Mouse (Mus musculus): ENCODE measurements around the gene 5330417C22Rik. TPM values are rescaled to one million over a fixed set of nuclear protein-coding genes. Genes with fewer than 3 reads are reported as not detected.

The 5330417C22Rik gene
- total RNA-seq, 2 experiments from 2014 or later = 34.2 to 37.8 TPM

DNA sequence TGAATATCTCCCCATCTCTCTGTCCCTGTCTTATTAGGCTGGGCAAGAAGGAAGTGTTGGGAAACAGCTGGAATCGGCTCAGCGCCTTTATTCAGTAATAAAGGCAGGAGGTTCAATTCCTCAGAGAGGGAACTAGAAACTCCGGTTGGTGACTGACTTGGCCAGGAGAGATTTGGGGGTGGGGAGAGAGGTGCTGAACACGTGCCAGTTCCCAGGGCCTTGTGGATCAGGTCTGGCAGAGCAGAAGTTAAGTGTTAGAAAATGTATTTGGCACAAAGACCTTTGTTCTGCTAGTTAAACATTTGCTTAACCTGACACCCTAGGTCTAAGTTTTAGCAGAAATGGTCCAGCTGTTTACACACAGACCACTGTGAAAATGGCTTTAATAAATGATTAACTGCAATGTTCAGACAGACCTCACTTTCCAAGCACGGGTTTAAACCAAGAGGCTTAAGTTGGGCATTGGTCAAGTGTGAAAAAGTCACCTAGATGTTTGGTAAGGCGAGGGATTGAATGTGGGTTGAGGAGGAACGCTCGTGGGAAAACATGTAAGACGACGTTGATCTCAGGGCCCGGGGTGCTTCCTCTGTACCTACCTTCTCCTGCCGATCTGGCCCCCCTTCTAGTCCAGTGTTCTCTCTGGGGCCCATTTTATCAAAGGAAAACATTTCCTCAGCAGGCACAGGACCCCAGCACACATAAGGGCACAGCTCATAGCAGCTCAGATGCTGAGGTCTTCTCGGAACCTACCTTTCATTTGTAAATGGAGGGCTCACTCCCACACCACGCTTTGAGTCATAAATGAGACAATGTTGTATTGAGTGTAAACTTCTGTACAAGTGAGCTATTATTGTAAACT, 59.3 kb downstream of the 5330417C22Rik start:
- DNase-seq (ENCODE audit: low spot score in 2 of 2) = no peak
- intact Hi-C loops (cut with DNase I) = no loop called here

DNA sequence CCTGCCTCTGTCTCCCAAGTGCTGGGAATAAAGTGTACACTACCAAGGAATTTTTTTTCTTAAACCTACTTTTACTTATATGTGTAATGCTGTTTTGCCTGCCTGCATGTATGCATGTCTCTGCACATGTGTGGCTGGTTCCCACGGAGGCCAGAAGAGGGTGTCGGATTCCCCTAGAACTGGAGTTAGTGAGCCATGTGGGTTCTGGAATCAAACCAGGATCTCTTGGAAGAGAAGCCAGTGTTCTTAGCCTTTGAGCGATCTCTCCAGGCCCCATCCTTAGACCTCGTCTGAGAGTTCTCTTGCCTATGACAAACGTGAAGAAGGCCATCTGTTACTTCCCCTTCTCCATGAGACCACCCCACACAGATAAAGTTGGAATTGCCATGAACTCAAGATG, 60.8 kb downstream of the 5330417C22Rik start:
- no peak for DNase-seq (ENCODE audit: low spot score in 2 of 2)
- intact Hi-C loops (cut with DNase I) = no loop called here

DNA sequence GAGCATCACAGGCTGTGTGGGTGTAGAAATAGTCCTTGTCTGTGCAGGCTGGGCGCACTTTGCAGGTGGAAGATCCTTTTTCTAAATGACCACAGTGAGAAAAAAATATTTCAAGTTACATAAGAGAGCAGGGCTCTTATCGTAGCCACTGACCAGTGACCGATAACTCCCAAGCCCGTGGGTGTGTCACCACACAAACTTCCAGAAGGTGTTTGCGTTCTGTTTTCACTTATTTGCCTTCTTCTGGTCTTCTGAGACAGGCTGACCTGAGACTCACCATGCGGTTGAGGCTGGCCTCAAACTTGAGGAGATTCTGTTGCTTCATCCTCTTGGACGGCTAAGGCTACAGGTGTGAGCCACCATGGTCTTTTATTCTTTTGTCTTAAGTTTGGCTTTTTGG, 61.4 kb downstream of the 5330417C22Rik start:
- intact Hi-C loops (cut with DNase I) = no loop called here
- no peak for DNase-seq (ENCODE audit: low spot score in 2 of 2)

DNA sequence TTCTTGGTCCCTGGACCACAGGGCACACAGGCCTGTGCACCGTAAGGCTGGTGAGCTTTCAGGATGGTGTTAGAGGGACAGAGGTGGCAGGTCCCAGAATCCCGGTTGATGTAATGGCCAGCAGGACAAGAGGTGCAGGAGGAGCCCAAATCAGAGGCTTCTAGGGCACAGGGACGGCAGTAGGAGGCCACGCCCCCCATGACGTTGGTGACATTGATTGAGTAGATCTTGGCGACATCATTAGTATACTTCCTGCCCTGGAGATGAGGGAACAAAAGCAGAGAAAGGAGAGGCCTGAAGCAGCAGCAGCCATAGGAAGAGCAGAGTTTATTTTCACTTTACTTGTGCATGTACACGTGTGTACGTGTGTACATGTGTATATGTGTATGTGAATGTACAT, 68.6 kb downstream of the 5330417C22Rik start:
- intact Hi-C loops (cut with DNase I) = no loop called here
- no peak for DNase-seq (ENCODE audit: low spot score in 2 of 2)

DNA sequence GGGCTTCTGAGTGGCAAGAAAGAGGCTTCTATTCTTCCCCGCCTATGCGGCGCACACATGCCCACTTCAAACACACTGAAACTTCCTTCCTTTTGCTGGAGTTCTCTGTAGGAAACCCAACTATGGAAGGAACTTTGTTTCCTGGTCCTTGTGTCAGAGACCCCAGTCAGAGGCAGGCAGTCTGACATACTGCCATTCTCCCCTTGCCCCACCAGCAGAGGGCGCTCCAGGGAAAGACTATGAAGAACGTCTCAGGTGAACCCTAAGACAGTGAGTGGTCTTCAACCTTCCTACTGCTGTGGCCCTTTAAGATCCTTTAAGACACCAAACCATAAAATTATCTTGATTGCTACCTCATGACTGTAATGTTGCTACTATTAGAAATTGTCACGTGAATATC, 69.9 kb downstream of the 5330417C22Rik start:
- intact Hi-C loops (cut with DNase I) = no loop called here
- DNase-seq (ENCODE audit: low spot score in 2 of 2) = peak in 1 of 2 experiments; percentile 19

DNA sequence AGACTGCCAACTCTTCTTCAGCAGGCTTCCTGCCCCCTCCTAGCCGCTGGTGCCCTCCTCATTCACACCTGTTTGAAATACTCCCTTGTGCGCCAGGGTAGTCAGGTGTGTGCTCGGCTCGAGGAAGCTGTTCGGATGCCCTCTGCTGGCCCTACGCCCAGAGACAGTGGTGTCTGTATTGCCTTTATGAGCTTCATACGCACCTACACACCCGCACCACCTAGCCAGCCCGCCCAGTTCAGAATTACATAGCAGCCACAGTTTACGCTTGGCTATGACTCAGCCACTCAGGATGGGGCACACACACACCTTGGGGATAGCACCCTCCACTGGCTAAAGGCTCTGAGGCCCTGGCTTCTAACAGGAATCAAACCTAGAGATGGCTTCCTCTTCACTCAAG, 77.5 kb downstream of the 5330417C22Rik start:
- intact Hi-C loops (cut with DNase I) = no loop called here

DNA sequence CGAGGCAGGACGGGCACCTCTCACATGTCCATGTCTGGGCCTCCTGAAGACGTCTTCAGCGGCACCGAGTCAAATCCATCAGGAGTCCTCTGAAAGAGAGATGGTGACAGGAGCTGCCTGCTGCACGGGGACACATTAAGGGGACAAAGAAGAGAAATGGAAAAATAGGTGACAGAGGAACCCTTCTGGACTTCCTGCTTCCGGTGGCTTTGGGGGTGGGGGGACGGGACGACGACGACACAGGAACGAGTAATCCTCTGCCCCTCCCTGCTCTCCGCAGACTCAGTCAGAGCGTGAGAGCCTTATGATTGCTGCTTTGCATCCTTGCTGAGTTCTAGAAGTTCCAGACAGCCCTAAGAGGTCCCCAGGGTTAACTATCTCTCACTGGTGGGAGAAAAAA, 78.0 kb downstream of the 5330417C22Rik start:
- DNase-seq (ENCODE audit: low spot score in 2 of 2) = no peak
- intact Hi-C loops (cut with DNase I) = no loop called here

More for the DNA sequence above, 77.5 kb downstream of the 5330417C22Rik start:
- DNase-seq (ENCODE audit: low spot score in 2 of 2) = no peak

DNA sequence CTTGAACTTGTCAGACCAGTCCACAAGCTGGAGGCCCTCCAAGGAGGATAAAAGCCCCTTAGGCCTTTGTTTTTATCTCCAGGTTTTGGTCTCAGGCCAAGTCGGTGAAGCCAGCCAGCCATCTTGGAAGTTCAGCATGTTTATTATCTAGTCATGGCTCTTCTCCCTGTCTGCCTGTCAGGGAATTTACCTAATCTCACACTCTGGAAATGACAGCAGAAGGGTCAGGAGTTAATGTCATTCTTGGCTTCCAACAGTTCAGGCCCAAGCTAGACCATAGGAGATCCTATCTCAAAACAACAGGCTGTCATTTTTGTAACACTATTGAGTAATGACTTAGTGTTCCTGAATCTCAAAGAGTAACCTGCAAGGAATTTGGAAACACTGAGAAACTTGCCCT, 82.2 kb downstream of the 5330417C22Rik start:
- no peak for DNase-seq (ENCODE audit: low spot score in 2 of 2)
- intact Hi-C loops (cut with DNase I) = no loop called here

DNA sequence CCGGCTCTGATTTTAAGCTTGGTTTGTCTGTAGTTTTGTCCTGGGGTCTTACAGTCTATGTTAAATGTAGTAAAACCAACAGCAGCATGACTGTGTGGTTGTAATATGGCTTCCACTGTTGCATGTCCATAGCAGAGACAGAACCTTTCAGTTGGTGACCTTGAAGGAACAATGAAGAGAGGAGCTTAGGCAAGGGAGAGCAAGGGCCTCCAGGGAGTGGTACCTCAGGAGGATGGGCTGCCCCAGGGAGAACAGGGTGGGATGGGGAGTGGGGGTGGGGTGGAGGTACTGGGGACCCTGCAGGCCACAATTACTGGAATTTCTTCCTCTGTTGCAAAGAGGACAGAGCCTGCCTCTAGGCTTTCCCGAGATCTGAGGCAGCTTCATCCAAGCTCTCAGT, 84.4 kb downstream of the 5330417C22Rik start:
- DNase-seq (ENCODE audit: low spot score in 2 of 2) = no peak

DNA sequence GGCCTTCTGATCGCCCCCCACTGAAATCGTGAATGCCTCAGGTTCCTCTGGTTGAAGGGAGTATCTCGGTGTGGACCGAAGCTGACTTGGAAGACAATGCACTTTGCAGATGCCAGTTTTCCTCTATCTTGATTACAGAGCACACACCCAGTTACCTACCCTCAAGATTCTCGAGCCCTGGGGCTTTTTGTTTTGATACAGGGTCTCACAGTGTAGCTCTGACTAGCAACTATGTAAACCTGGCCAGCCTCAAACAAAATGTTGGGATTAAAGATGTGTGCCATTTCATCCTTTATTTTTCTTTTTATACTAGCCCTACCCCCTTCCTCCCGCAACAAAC, 91.0 kb downstream of the 5330417C22Rik start:
- no peak for DNase-seq (ENCODE audit: low spot score in 2 of 2)
- intact Hi-C loops (cut with DNase I) = no loop called here

More for the DNA sequence above, 84.4 kb downstream of the 5330417C22Rik start:
- intact Hi-C loops (cut with DNase I) = no loop called here

DNA sequence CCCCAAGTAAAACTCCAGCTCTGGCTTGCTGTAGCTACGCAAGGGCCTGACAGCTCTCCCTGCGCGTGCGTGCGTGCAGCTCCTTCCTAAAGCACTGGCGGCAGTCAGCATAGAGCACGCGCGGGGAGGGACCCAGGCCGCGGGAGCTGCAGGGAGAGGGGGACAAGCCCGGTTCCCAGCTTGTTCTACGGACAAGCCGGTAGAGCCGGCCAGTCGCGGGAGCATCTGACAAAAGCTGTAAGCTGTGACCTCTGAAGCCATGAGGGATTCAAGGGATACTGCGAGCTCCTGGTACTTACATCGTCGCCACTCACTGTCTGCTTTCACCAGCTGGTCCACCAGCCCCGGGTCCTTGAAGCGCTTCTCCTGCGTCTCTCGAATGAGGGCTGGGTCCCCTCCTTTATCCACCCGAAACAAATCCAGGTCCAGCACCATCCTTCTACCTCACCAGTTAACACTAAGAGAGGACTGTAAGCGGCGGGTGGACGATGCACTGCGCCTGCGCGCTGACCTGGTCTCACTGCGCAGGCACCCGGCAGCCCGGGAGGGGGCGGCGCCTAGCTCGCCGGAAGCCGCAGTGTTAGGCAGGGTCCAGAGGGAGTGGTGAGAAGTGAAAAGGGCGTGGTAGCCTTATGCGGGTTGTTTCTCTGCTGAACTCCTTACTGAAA, 91.5 kb downstream of the 5330417C22Rik start, which contains the start of gene Sars:
Gene Sars, minus strand, starts transcription at position 512 of the 668 bp plus-strand sequence.
- peak; percentile 87 to 90 for DNase-seq (ENCODE audit: low spot score in 2 of 2)
- intact Hi-C loops (cut with DNase I) = loop anchor here (5.0 kb wide), 1 partner anchor 38 kb away; no protein-coding TSS in a partner anchor

DNA sequence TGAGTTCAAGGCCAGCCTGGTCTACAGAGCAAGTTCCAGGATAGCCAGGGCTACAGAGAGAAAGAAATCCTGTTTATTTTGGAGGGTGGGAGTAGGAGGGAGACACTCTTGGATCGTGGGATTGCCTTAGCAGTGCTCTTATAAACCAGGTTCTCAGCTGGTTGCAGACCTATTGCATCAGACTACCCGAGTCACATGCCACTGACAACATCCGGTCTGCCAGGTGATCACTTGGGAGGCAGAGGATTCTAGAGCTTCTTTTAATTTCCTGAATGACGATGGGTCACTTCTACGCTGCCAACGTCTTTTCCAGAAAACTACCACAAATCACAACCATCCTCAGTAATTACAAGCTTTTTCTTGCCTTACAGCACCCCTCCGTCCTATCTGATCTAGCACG, 92.3 kb downstream of the 5330417C22Rik start:
- peak; percentile 40 to 43 for DNase-seq (ENCODE audit: low spot score in 2 of 2)
- intact Hi-C loops (cut with DNase I) = loop anchor here (5.0 kb wide), 1 partner anchor 37 kb away; no protein-coding TSS in a partner anchor

DNA sequence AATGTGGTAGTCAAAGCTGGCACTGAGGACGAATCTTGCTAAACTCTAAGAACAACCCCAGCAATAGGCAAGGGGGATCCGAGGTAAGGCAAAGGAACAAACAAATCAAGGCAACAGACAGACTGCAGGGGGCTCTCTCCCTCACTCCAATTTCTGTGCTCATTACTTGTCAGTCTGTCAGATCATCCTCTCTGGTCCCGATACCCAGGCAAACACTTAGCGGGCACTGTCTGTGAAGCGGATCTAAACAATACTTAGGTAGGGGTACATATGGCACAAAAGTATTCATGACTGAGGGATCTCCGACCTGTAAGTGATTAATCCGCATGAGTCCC, 100.0 kb downstream of the 5330417C22Rik start:
- DNase-seq (ENCODE audit: low spot score in 2 of 2) = no peak
- intact Hi-C loops (cut with DNase I) = no loop called here

DNA sequence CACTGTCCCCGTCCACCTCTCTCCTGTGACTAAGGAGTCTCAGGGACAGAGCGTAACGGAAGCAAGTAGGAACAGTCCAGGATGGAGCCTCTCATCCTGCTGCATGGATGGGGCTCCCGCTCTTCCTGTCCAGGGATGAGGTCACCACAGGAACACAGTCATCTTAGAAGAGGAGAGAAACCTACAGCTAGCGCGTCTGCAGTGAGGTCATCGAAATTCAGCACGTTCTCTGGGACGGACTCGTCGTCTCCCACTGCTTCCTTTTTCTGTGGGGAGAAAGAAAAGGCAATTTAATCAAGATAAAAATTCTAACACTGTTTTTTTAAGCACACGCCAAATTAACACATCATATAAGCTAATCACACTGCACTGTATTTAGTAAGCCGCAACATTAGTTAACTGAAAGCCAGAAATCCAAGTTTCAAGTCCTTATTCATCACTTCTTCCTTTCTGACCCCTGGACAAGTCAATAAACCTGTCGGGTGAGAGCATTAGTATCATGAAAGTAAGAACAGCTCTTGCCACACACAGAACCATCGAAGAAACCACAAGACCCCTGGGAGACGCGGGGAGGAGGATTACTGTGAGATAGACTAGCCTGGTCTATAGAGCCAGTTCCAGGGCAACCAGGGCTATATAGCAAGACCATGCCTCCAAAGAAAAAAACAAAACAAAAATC, 100.5 kb downstream of the 5330417C22Rik start:
- intact Hi-C loops (cut with DNase I) = no loop called here
- DNase-seq (ENCODE audit: low spot score in 2 of 2) = no peak

DNA sequence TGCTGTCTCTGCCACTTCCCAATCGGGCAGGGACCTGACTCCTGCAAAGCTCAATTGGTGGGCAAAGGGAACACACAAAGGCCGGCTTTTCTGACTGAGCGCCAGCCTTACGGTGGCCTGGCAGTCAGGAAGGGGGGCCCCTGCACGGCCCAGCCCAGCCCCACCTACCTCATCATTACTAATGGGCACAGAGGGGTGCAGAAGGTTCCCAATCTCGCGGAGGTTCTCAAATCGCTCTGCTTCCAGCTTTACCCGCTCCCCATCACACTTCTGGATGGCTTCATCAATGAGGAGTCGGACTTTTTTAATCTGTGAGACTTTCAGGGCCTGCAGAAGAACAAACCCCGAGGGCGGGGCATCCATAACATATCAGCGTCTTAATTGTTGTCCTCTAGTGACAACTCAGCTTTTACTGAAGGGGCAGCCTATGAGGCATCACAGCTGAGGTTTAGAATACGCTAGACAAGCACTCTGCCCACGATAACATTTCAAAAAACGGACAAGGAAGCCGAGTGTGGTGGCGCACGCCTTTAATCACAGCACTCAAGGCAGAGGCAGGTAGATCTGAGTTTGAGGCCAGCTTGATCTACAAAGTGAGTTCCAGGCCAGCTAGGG, 102.3 kb downstream of the 5330417C22Rik start:
- intact Hi-C loops (cut with DNase I) = no loop called here
- no peak for DNase-seq (ENCODE audit: low spot score in 2 of 2)

DNA sequence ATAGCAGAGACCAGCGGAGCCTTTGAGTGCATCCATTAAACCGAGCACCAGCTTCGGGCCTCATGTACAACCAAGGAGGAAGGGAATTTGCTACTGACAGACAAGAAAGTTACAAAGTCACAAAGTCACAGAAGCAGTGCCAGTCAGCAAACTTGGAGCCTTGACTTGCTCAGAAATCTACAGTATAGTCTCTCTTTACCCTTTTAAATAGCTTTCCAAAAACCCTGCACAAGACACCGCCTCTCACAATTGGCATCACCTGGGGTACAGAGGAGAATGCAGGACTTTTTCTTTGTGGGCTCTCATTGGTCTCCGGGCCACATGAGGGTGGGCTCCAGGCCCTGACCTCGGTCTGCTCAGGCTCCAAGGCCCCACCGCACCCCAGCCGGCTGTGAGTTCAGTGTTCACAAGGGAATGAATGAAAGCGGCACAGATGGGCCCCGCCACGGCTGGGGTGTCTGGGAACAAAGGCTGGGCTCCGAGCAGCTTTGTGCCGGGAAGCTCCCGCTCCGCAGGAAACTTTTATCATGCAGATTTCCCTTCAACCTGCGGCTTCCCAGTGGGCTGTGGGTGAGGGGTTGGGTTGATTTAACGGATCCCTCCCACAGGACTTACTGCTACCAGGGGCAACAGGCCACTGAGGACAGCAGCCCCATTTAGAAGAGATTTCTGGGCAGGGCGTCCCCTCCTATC, 103.0 kb downstream of the 5330417C22Rik start:
- intact Hi-C loops (cut with DNase I) = no loop called here
- no peak for DNase-seq (ENCODE audit: low spot score in 2 of 2)

DNA sequence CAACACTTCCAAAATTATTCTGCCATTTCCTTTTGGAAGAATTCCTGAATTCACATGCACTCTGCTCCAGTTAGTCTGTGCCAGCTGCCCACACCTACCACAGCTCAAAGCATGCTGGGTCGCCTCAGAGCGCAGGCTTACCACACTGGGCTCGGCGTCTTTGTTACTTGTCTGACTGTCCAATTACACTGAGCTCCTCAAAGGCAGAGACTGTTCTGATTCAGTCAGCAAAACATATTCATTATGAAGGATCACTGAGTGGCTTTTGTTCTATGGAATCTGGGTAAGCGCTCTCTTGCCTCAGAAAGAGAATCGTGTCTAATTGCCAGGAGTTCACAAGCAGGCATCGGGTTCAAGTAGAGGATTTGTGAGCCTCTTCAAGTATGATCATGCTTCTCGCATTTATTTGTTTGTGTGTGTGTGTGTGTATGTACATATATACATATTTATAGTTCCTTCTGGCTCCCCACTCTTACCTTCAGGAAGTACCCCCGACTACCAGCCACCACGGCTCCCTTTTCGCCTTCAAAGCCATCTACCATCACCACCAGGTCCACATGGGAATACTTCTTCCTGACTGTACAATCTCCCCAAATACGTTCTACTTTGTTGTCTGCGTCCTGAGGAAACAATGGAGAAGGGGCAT, 103.7 kb downstream of the 5330417C22Rik start:
- intact Hi-C loops (cut with DNase I) = no loop called here
- DNase-seq (ENCODE audit: low spot score in 2 of 2) = no peak

DNA sequence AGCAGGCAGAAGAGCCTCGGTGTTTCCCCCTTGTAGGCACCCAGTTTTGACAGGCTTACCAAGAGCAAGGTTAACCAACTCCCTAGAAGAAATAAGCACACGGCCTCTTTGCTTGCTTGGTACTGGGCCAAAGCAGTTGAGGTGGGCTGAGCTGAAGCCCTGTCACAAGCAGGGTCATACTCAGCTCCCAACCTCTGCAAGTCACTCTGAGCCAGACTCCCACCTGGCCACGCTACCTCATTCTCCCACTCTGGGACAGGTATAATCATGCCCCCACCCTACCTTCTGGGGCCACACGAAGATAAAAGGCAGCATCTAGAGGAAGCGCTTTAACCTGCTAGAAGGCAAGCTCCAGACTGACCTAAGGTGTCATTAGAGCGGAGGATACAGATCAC, 110.7 kb downstream of the 5330417C22Rik start:
- no peak for DNase-seq (ENCODE audit: low spot score in 2 of 2)
- intact Hi-C loops (cut with DNase I) = no loop called here
